Mouse (Mus musculus): Measurements from ENCODE around the gene Arrdc1. TPM values are rescaled to one million over a fixed set of nuclear protein-coding genes. Genes with fewer than 3 reads are reported as not detected.
A peak's percentile ranks its signal among the peaks of the same experiment; 100 is the strongest.
"Not testable (repeated sequence)": the region's sequence is repeated elsewhere in the genome, so short reads cannot be mapped to it uniquely, and the experiment has no call there.

Gene Arrdc1
- 33.5 and 35.7 TPM in 2 replicates for polyA plus RNA-seq (2015; fragmentation: Nextera tagmentation; extraction: Ambion mirVana)

- peak within 1 kb of the TSS; percentile 59 for H3K9ac ChIP-seq
- peak within 1 kb of the TSS; percentile 89 for H3K4me2 ChIP-seq
- peak; percentile 93 for ATAC-seq (replicated peaks)
- no peaks in the 10 kb centered on the region for H3K27me3 ChIP-seq (replicated peaks)
- 1% methylated on average over 49 of the region's 49 CpGs for WGBS
- peaks cover 21% of the 10 kb centered on the region for H3K4me1 ChIP-seq
- H3K9me3 ChIP-seq: no peaks in the 10 kb centered on the region
- H3K36me3 ChIP-seq (replicated peaks): no peaks in the 10 kb centered on the region
- peak within 1 kb of the TSS; percentile 56 for H3K27ac ChIP-seq
- peak within 1 kb of the TSS; percentile 55 for H3K4me3 ChIP-seq
These were observed at the start of gene Arrdc1 for GRCm38 (mm10) chr2:24935057-24935796. Gene Arrdc1 (minus strand): TSS chr2:24935252.

- Histone ChIP-seq H3K9me3 (no peaks in the 10 kb centered on the region), H3K4me3 (no peak overlapping the region), H3K27me3 (replicated peaks) (no peaks in the 10 kb centered on the region), H3K4me2 (no peak overlapping the region), H3K27ac (no peak overlapping the region), H3K4me1 (peaks cover 24% of the 10 kb centered on the region), H3K9ac (no peak overlapping the region), H3K36me3 (replicated peaks) (peaks cover 6% of the 10 kb centered on the region)
- ATAC-seq (replicated peaks): no peak
- 91% methylated on average over 5 of the region's 5 CpGs for WGBS
These were observed 41.9 kb upstream of the Arrdc1 start for GRCm38 (mm10) chr2:24976960-24977359.

- H3K27me3 ChIP-seq (replicated peaks): no peaks in the 10 kb centered on the region
- H3K4me1 ChIP-seq: peaks cover 24% of the 10 kb centered on the region
- under 1% methylated on average over 16 of the region's 16 CpGs for WGBS
- peak within 1 kb of the TSS; percentile 98 for H3K4me2 ChIP-seq
- peak; percentile 26; the same call in 1 of the 2 replicates for ATAC-seq (replicated peaks)
- peaks cover 10% of the 10 kb centered on the region for H3K36me3 ChIP-seq (replicated peaks)
- peak within 1 kb of the TSS; percentile 72 for H3K4me3 ChIP-seq
- H3K27ac ChIP-seq: peak within 1 kb of the TSS; percentile 89
- H3K9ac ChIP-seq: peak within 1 kb of the TSS; percentile 57
- no peaks in the 10 kb centered on the region for H3K9me3 ChIP-seq
These were observed 40.7 kb upstream of the Arrdc1 start, which contains the start of gene Pnpla7 for GRCm38 (mm10) chr2:24975704-24976297. Gene Pnpla7 (plus strand): TSS chr2:24976033.

- 0% methylated on average over 64 of the region's 64 CpGs for WGBS
- H3K9me3 ChIP-seq: no peaks in the 10 kb centered on the region
- peak within 1 kb of the TSS; percentile 98 for H3K4me2 ChIP-seq
These were observed 40.1 kb upstream of the Arrdc1 start, which contains the start of gene Mrpl41 for GRCm38 (mm10) chr2:24974906-24975703. Gene Mrpl41 (minus strand): TSS chr2:24975098.

GRCm38 (mm10) chr2:24974452-24974851 lies 39.4 kb upstream of the Arrdc1 start:
- Histone ChIP-seq H3K36me3 (replicated peaks) (peaks cover 24% of the 10 kb centered on the region), H3K27ac (peak overlapping the region; percentile 84), H3K4me3 (peak overlapping the region; percentile 72), H3K4me2 (peak overlapping the region; percentile 98), H3K4me1 (peaks cover 24% of the 10 kb centered on the region), H3K9ac (peak overlapping the region; percentile 57)
- WGBS: 0% methylated on average over 17 of the region's 17 CpGs
- not testable (repeated sequence) for ATAC-seq (replicated peaks); H3K9me3 ChIP-seq; H3K27me3 ChIP-seq (replicated peaks)

More at GRCm38 (mm10) chr2:24974906-24975703, 40.1 kb upstream of the Arrdc1 start, which contains the start of gene Mrpl41:
- H3K9ac ChIP-seq: peak within 1 kb of the TSS; percentile 57
- peaks cover 24% of the 10 kb centered on the region for H3K4me1 ChIP-seq
- H3K36me3 ChIP-seq (replicated peaks): peaks cover 17% of the 10 kb centered on the region
- H3K27me3 ChIP-seq (replicated peaks): no peaks in the 10 kb centered on the region
- ATAC-seq (replicated peaks): peak; percentile 100
- peak within 1 kb of the TSS; percentile 89 for H3K27ac ChIP-seq
- H3K4me3 ChIP-seq: peak within 1 kb of the TSS; percentile 72

GRCm38 (mm10) chr2:24970386-24970785 lies 35.3 kb upstream of the Arrdc1 start:
- H3K4me1 ChIP-seq: peaks cover 15% of the 10 kb centered on the region
- WGBS: 79% methylated on average over 4 of the region's 4 CpGs

GRCm38 (mm10) chr2:24962304-24963000 lies 27.4 kb upstream of the Arrdc1 start, which contains the start of gene Dph7:
Gene Dph7 (plus strand): TSS chr2:24962400.
- H3K36me3 ChIP-seq (replicated peaks): peaks cover 27% of the 10 kb centered on the region
- peak within 1 kb of the TSS; percentile 96 for H3K4me3 ChIP-seq
- peak within 1 kb of the TSS; percentile 97 for H3K9ac ChIP-seq
- no peaks in the 10 kb centered on the region for H3K9me3 ChIP-seq
- H3K4me1 ChIP-seq: peaks cover 18% of the 10 kb centered on the region
- peak within 1 kb of the TSS; percentile 80 for H3K4me2 ChIP-seq
- WGBS: under 1% methylated on average over 28 of the region's 28 CpGs
- peak within 1 kb of the TSS; percentile 76 for H3K27ac ChIP-seq
- no peaks in the 10 kb centered on the region for H3K27me3 ChIP-seq (replicated peaks)
- ATAC-seq (replicated peaks): peak; percentile 93

More at GRCm38 (mm10) chr2:24970386-24970785, 35.3 kb upstream of the Arrdc1 start:
- Histone ChIP-seq H3K4me2 (no peak overlapping the region), H3K27ac (no peak overlapping the region), H3K4me3 (no peak overlapping the region), H3K36me3 (replicated peaks) (peaks cover 38% of the 10 kb centered on the region), H3K9ac (no peak overlapping the region), H3K27me3 (replicated peaks) (no peaks in the 10 kb centered on the region), H3K9me3 (no peaks in the 10 kb centered on the region)
- ATAC-seq (replicated peaks): no peak

GRCm38 (mm10) chr2:24960910-24961309 lies 25.9 kb upstream of the Arrdc1 start:
- no peaks in the 10 kb centered on the region for H3K9me3 ChIP-seq
- no peak overlapping the region for H3K9ac ChIP-seq
- H3K27me3 ChIP-seq (replicated peaks): no peaks in the 10 kb centered on the region
- H3K36me3 ChIP-seq (replicated peaks): peaks cover 31% of the 10 kb centered on the region
- H3K4me1 ChIP-seq: peaks cover 18% of the 10 kb centered on the region
- ATAC-seq (replicated peaks): no peak
- 31% methylated on average over 3 of the region's 3 CpGs for WGBS
- no peak overlapping the region for H3K27ac ChIP-seq
- no peak overlapping the region for H3K4me3 ChIP-seq
- H3K4me2 ChIP-seq: no peak overlapping the region

- no peak for ATAC-seq (replicated peaks)
- peaks cover 42% of the 10 kb centered on the region for H3K36me3 ChIP-seq (replicated peaks)
These were observed 17.5 kb upstream of the Arrdc1 start for GRCm38 (mm10) chr2:24952537-24953055.

GRCm38 (mm10) chr2:24950189-24950535 lies 15.1 kb upstream of the Arrdc1 start:
- peak overlapping the region; percentile 72 for H3K27ac ChIP-seq
- peak; percentile 31 for ATAC-seq (replicated peaks)
- peaks cover 27% of the 10 kb centered on the region for H3K36me3 ChIP-seq (replicated peaks)
- peak overlapping the region; percentile 82 for H3K9ac ChIP-seq
- H3K27me3 ChIP-seq (replicated peaks): no peaks in the 10 kb centered on the region
- peak overlapping the region; percentile 87 for H3K4me2 ChIP-seq
- H3K4me3 ChIP-seq: peak overlapping the region; percentile 71
- H3K9me3 ChIP-seq: no peaks in the 10 kb centered on the region
- H3K4me1 ChIP-seq: peaks cover 19% of the 10 kb centered on the region
- WGBS: under 1% methylated on average over 31 of the region's 31 CpGs

More at GRCm38 (mm10) chr2:24952537-24953055, 17.5 kb upstream of the Arrdc1 start:
- Histone ChIP-seq H3K4me3 (no peak overlapping the region), H3K9me3 (no peaks in the 10 kb centered on the region), H3K4me1 (peaks cover 19% of the 10 kb centered on the region), H3K4me2 (no peak overlapping the region), H3K27ac (no peak overlapping the region), H3K9ac (no peak overlapping the region), H3K27me3 (replicated peaks) (no peaks in the 10 kb centered on the region)
- WGBS: 84% methylated on average over 4 of the region's 4 CpGs

Data from midbrain, embryonic 15.5 days (tissue).